Mouse (Mus musculus): ENCODE measurements around the gene Ciapin1. TPM values are rescaled to one million over a fixed set of nuclear protein-coding genes. Genes with fewer than 3 reads are reported as not detected.
"Not testable (repeated sequence)": the region's sequence is repeated elsewhere in the genome, so short reads cannot be mapped to it uniquely, and the experiment has no call there.

Gene Ciapin1
- total RNA-seq, 4 experiments from 2014 or later, result 72.2 to 85.6 (median 78.5) TPM

- DNase-seq (ENCODE audit: low spot score), result no peak
These were observed 18.8 kb upstream of the Ciapin1 start for GRCm38 (mm10) chr8:94857011-94857345.

- not testable (repeated sequence) for DNase-seq (ENCODE audit: low spot score)
These were observed 16.6 kb upstream of the Ciapin1 start for GRCm38 (mm10) chr8:94854761-94855160.

GRCm38 (mm10) chr8:94850049-94850448 is 11.9 kb upstream of the Ciapin1 start:
- DNase-seq (ENCODE audit: low spot score), result no peak

- DNase-seq (ENCODE audit: low spot score), result no peak
These were observed 3.0 kb upstream of the Ciapin1 start for GRCm38 (mm10) chr8:94841183-94841582.

GRCm38 (mm10) chr8:94838600-94838999 is 442 bp upstream of the Ciapin1 start:
- DNase-seq (ENCODE audit: low spot score), result peak; percentile 76

GRCm38 (mm10) chr8:94836456-94837240 is 1.5 kb downstream of the Ciapin1 start:
- no peak for DNase-seq (ENCODE audit: low spot score)

- DNase-seq (ENCODE audit: low spot score), result not testable (repeated sequence)
These were observed 2.4 kb downstream of the Ciapin1 start for GRCm38 (mm10) chr8:94835751-94836150.

- DNase-seq (ENCODE audit: low spot score), result not testable (repeated sequence)
These were observed 4.2 kb downstream of the Ciapin1 start for GRCm38 (mm10) chr8:94833901-94834405.

- no peak for DNase-seq (ENCODE audit: low spot score)
These were observed 9.9 kb downstream of the Ciapin1 start for GRCm38 (mm10) chr8:94828284-94828683.

GRCm38 (mm10) chr8:94826210-94826609 is 11.9 kb downstream of the Ciapin1 start:
- no peak for DNase-seq (ENCODE audit: low spot score)

- no peak for DNase-seq (ENCODE audit: low spot score)
These were observed 13.0 kb downstream of the Ciapin1 start for GRCm38 (mm10) chr8:94825170-94825569.

- DNase-seq (ENCODE audit: low spot score), result peak; percentile 63
These were observed 15.3 kb downstream of the Ciapin1 start for GRCm38 (mm10) chr8:94822637-94823560.

- DNase-seq (ENCODE audit: low spot score), result no peak
These were observed 16.8 kb downstream of the Ciapin1 start for GRCm38 (mm10) chr8:94821381-94821780.

GRCm38 (mm10) chr8:94820553-94820952 is 17.6 kb downstream of the Ciapin1 start:
- DNase-seq (ENCODE audit: low spot score), result no peak

- no peak for DNase-seq (ENCODE audit: low spot score)
These were observed 18.4 kb downstream of the Ciapin1 start for GRCm38 (mm10) chr8:94819671-94820179.

GRCm38 (mm10) chr8:94817933-94818332 is 20.2 kb downstream of the Ciapin1 start:
- no peak for DNase-seq (ENCODE audit: low spot score)

- no peak for DNase-seq (ENCODE audit: low spot score)
These were observed 23.6 kb downstream of the Ciapin1 start for GRCm38 (mm10) chr8:94814556-94814955.

GRCm38 (mm10) chr8:94812645-94813098 is 25.5 kb downstream of the Ciapin1 start:
- DNase-seq (ENCODE audit: low spot score), result peak; percentile 92

- no peak for DNase-seq (ENCODE audit: low spot score)
These were observed 26.5 kb downstream of the Ciapin1 start for GRCm38 (mm10) chr8:94811654-94812053.

- DNase-seq (ENCODE audit: low spot score), result no peak
These were observed 27.3 kb downstream of the Ciapin1 start for GRCm38 (mm10) chr8:94810855-94811254.

- DNase-seq (ENCODE audit: low spot score), result no peak
These were observed 28.0 kb downstream of the Ciapin1 start, which contains the start of gene Ccl17 for GRCm38 (mm10) chr8:94810153-94810552. Ccl17 (plus strand) TSS chr8:94810453.

- no peak for DNase-seq (ENCODE audit: low spot score)
These were observed 29.8 kb downstream of the Ciapin1 start for GRCm38 (mm10) chr8:94808372-94808771.

Data from heart, adult 8-10 months (tissue).